In genomic region chr11:75279342-75280065, GRCm38 (mm10) we compare ENCODE assay signal across 8 mouse cellular contexts.
DNase-seq lines count a peak whose midpoint lies in the region; ATAC-seq lines count a peak whose summit lies in the region.

No protein-coding gene starts in this region.

- intact Hi-C loops in heart, postnatal 25 days (cut with DNase I) = no loop called here

- H3K27me3 ChIP-seq in heart, embryonic 10.5 days (ENCODE audit: insufficient read depth, poor library complexity, severe bottlenecking) = peaks cover 34% of the 10 kb centered on the region
- H3K27me3 ChIP-seq in heart, embryonic 15.5 days = peaks cover 4% of the 10 kb centered on the region; the same call in 1 of the 2 replicates
- H3K27me3 ChIP-seq in limb, embryonic 11.5 days (ENCODE audit: control insufficient read depth, insufficient read depth, low read length) = peaks cover 20% of the 10 kb centered on the region; the same call in 1 of the 2 replicates

- peak; percentile 38 for ATAC-seq in activated CD4-positive, CD25-positive, alpha-beta regulatory T cell, adult 4 months
- no peak for ATAC-seq in heart, embryonic 15.5 days (replicated peaks; ENCODE audit: insufficient number of reproducible peaks, insufficient read depth, low FRiP score, low read depth)
- ATAC-seq in limb, embryonic 11.5 days (ENCODE audit: insufficient number of reproducible peaks, low FRiP score, low TSS enrichment, low read depth) = no peak
- ATAC-seq in monocyte, adult 5-6 weeks (replicated peaks; ENCODE audit: insufficient number of reproducible peaks, low FRiP score, low TSS enrichment, poor library complexity, severe bottlenecking) = peak; percentile 55; the same call in 1 of the 2 replicates

- H3K27ac ChIP-seq in heart, embryonic 10.5 days = peak overlapping the region; percentile 87
- peak overlapping the region; percentile 51 for H3K27ac ChIP-seq in heart, embryonic 15.5 days
- H3K27ac ChIP-seq in limb, embryonic 11.5 days (replicated peaks; ENCODE audit: low read depth, low read length) = no peak overlapping the region

- H3K4me2 ChIP-seq in heart, embryonic 15.5 days = peak overlapping the region; percentile 63
- peak overlapping the region; percentile 38 for H3K4me2 ChIP-seq in limb, embryonic 11.5 days (ENCODE audit: low read depth, severe bottlenecking)

- H3K9ac ChIP-seq in heart, embryonic 15.5 days = peak overlapping the region; percentile 46
- H3K9ac ChIP-seq in limb, embryonic 11.5 days (ENCODE audit: low read length) = peak overlapping the region; percentile 8; the same call in 1 of the 2 replicates

- H3K9me3 ChIP-seq in heart, embryonic 10.5 days = no peaks in the 10 kb centered on the region
- no peaks in the 10 kb centered on the region for H3K9me3 ChIP-seq in heart, embryonic 15.5 days (replicated peaks)
- H3K9me3 ChIP-seq in limb, embryonic 11.5 days (ENCODE audit: control insufficient read depth, low read length) = no peaks in the 10 kb centered on the region

- peaks cover 72% of the 10 kb centered on the region for H3K4me1 ChIP-seq in heart, embryonic 10.5 days
- H3K4me1 ChIP-seq in heart, embryonic 15.5 days (replicated peaks) = peaks cover 60% of the 10 kb centered on the region
- peaks cover 41% of the 10 kb centered on the region for H3K4me1 ChIP-seq in limb, embryonic 11.5 days (ENCODE audit: control insufficient read depth, insufficient read depth, low read length)

- H3K4me3 ChIP-seq in heart, embryonic 10.5 days = peak overlapping the region; percentile 51
- peak overlapping the region; percentile 37 for H3K4me3 ChIP-seq in heart, embryonic 15.5 days
- H3K4me3 ChIP-seq in limb, embryonic 11.5 days (ENCODE audit: low read depth, low read length) = no peak overlapping the region; the same call in 1 of the 2 replicates

- DNase-seq in heart, embryonic 10.5 days (ENCODE audit: low spot score) = peak; percentile 84
- no peak for DNase-seq in heart, postnatal 25 days (ENCODE audit: low spot score)
- peak; percentile 65 for DNase-seq in limb, embryonic 11.5 days (ENCODE audit: low spot score)
- DNase-seq in thymus, postnatal 36 days = peak; percentile 63 to 65
- no peak for DNase-seq in layer of hippocampus, postnatal 10 days (ENCODE audit: low spot score in 2 of 2)

- 7% methylated on average over 16 of the region's 16 CpGs for WGBS in heart, embryonic 10.5 days
- 8% methylated on average over 16 of the region's 16 CpGs for WGBS in heart, embryonic 15.5 days
- 5% methylated on average over 16 of the region's 16 CpGs for WGBS in limb, embryonic 11.5 days

- no peaks in the 10 kb centered on the region for H3K36me3 ChIP-seq in heart, embryonic 10.5 days
- H3K36me3 ChIP-seq in heart, embryonic 15.5 days = no peaks in the 10 kb centered on the region
- H3K36me3 ChIP-seq in limb, embryonic 11.5 days (ENCODE audit: control insufficient read depth, insufficient read depth, low read length) = no peaks in the 10 kb centered on the region

Comparison
In these comparisons a context has a peak if more than half of its experiments do, and no peak if none do; other contexts are left out.
1. DNase-seq: peak in heart, embryonic 10.5 days (single experiment), limb, embryonic 11.5 days (single experiment) and thymus, postnatal 36 days (2 of 2); none in heart, postnatal 25 days (single experiment) and layer of hippocampus, postnatal 10 days (0 of 2).
2. ATAC-seq: peak in activated CD4-positive, CD25-positive, alpha-beta regulatory T cell, adult 4 months (single experiment) and monocyte, adult 5-6 weeks (single experiment); none in heart, embryonic 15.5 days (single experiment) and limb, embryonic 11.5 days (single experiment).